Mouse (Mus musculus): ENCODE measurements around the gene Ice2.

Ice2 gene

GRCm38 (mm10) chr9:69419476-69419875, 21.8 kb downstream of the Ice2 start:
- DNase-seq (ENCODE audit: low spot score), result no peak

- DNase-seq (ENCODE audit: low spot score), result no peak
Observed at GRCm38 (mm10) chr9:69430531-69430930, 32.8 kb downstream of the Ice2 start.

GRCm38 (mm10) chr9:69431863-69432555, 34.3 kb downstream of the Ice2 start:
- DNase-seq (ENCODE audit: low spot score), result no peak

- no peak for DNase-seq (ENCODE audit: low spot score)
Observed at GRCm38 (mm10) chr9:69435194-69435593, 37.5 kb downstream of the Ice2 start.

- DNase-seq (ENCODE audit: low spot score), result no peak
Observed at GRCm38 (mm10) chr9:69435662-69436061, 38.0 kb downstream of the Ice2 start.

GRCm38 (mm10) chr9:69439805-69440357, 42.2 kb downstream of the Ice2 start:
- no peak for DNase-seq (ENCODE audit: low spot score)

GRCm38 (mm10) chr9:69442471-69443038, 44.8 kb downstream of the Ice2 start:
- DNase-seq (ENCODE audit: low spot score), result no peak

- DNase-seq (ENCODE audit: low spot score), result no peak
Observed at GRCm38 (mm10) chr9:69443203-69443602, 45.5 kb downstream of the Ice2 start.

GRCm38 (mm10) chr9:69448801-69449200, 51.1 kb downstream of the Ice2 start:
- DNase-seq (ENCODE audit: low spot score), result no peak

GRCm38 (mm10) chr9:69450636-69451035, 52.9 kb downstream of the Ice2 start:
- DNase-seq (ENCODE audit: low spot score), result no peak

GRCm38 (mm10) chr9:69451886-69452810, 54.4 kb downstream of the Ice2 start:
- DNase-seq (ENCODE audit: low spot score), result no peak

GRCm38 (mm10) chr9:69453066-69453900, 55.6 kb downstream of the Ice2 start, which contains the start of gene Anxa2:
TSS of gene Anxa2 (plus strand) at chr9:69453620.
- peak; percentile 87 for DNase-seq (ENCODE audit: low spot score)

- DNase-seq (ENCODE audit: low spot score), result no peak
Observed at GRCm38 (mm10) chr9:69453901-69454666, 56.4 kb downstream of the Ice2 start.

GRCm38 (mm10) chr9:69454691-69455090, 57.0 kb downstream of the Ice2 start:
- no peak for DNase-seq (ENCODE audit: low spot score)

- no peak for DNase-seq (ENCODE audit: low spot score)
Observed at GRCm38 (mm10) chr9:69455391-69455790, 57.7 kb downstream of the Ice2 start.

GRCm38 (mm10) chr9:69456406-69457075, 58.8 kb downstream of the Ice2 start:
- DNase-seq (ENCODE audit: low spot score), result no peak

- no peak for DNase-seq (ENCODE audit: low spot score)
Observed at GRCm38 (mm10) chr9:69457143-69457542, 59.4 kb downstream of the Ice2 start.

GRCm38 (mm10) chr9:69457747-69458625, 60.3 kb downstream of the Ice2 start:
- DNase-seq (ENCODE audit: low spot score), result peak; percentile 85

- DNase-seq (ENCODE audit: low spot score), result peak; percentile 89
Observed at GRCm38 (mm10) chr9:69458982-69459381, 61.3 kb downstream of the Ice2 start.
